Mouse (Mus musculus) hindbrain, embryonic 12.5 days (tissue): ENCODE results near the gene Atrnl1. TPM values are rescaled to one million over a fixed set of nuclear protein-coding genes. Genes with fewer than 3 reads are reported as not detected.
"Not testable (repeated sequence)": the region's sequence is repeated elsewhere in the genome, so short reads cannot be mapped to it uniquely, and the experiment has no call there.

Experiments used
- ATAC-seq: fragments of 200-750 bp; cut with Nextera tagmentation; 2 replicates; pipeline ENCODE4 v1.8.0; 2017; ENCODE audit warnings: moderate TSS enrichment; ENCODE audit not compliant: low FRiP score
- H3K27ac ChIP-seq: fragments of 300-500 bp; sonication (generic); 2 replicates; pipeline ENCODE4 v1.5.1; 2016; ENCODE audit warnings: mild to moderate bottlenecking
- H3K27me3 ChIP-seq: fragments of 300-500 bp; sonication (generic); 2 replicates; pipeline ENCODE4 v1.6.1; 2016; ENCODE audit warnings: mild to moderate bottlenecking
- H3K36me3 ChIP-seq: fragments of 300-500 bp; sonication (generic); 2 replicates; pipeline ENCODE4 v1.6.1; 2016; ENCODE audit warnings: mild to moderate bottlenecking
- H3K4me1 ChIP-seq: fragments of 300-500 bp; sonication (generic); 2 replicates; pipeline ENCODE4 v1.6.1; 2016
- H3K4me2 ChIP-seq: fragments of 300-500 bp; sonication (generic); replicated peaks from 2 replicates; pipeline ENCODE4 v1.6.1; 2016; ENCODE audit warnings: mild to moderate bottlenecking
- H3K4me3 ChIP-seq: fragments of 300-500 bp; sonication (generic); 2 replicates; pipeline ENCODE4 v1.5.1; 2016; ENCODE audit warnings: mild to moderate bottlenecking
- H3K9ac ChIP-seq: fragments of 300-500 bp; sonication (generic); 2 replicates; pipeline ENCODE4 v1.6.1; 2016; ENCODE audit warnings: mild to moderate bottlenecking, moderate library complexity
- H3K9me3 ChIP-seq: fragments of 300-500 bp; sonication (generic); replicated peaks from 2 replicates; pipeline ENCODE4 v1.6.1; 2016; ENCODE audit warnings: mild to moderate bottlenecking
- WGBS: fragments of 180-500 bp; shearing (Covaris S2); methylation state at CpG from one replicate; pipeline ENCODE4 v1.1.7; 2016; 5-methylcytosine and 5-hydroxymethylcytosine counted together
- polyA plus RNA-seq: library from polyadenylated mRNA; unstranded; fragments of >200 nt; fragmentation: Nextera tagmentation; extraction: Ambion mirVana; gene quantifications from 2 replicates; pipeline ENCODE4 v1.2.1, GENCODE M21; 2016

Gene Atrnl1
- polyA plus RNA-seq, 1 experiment from 2014 or later, result 12.4 TPM

DNA sequence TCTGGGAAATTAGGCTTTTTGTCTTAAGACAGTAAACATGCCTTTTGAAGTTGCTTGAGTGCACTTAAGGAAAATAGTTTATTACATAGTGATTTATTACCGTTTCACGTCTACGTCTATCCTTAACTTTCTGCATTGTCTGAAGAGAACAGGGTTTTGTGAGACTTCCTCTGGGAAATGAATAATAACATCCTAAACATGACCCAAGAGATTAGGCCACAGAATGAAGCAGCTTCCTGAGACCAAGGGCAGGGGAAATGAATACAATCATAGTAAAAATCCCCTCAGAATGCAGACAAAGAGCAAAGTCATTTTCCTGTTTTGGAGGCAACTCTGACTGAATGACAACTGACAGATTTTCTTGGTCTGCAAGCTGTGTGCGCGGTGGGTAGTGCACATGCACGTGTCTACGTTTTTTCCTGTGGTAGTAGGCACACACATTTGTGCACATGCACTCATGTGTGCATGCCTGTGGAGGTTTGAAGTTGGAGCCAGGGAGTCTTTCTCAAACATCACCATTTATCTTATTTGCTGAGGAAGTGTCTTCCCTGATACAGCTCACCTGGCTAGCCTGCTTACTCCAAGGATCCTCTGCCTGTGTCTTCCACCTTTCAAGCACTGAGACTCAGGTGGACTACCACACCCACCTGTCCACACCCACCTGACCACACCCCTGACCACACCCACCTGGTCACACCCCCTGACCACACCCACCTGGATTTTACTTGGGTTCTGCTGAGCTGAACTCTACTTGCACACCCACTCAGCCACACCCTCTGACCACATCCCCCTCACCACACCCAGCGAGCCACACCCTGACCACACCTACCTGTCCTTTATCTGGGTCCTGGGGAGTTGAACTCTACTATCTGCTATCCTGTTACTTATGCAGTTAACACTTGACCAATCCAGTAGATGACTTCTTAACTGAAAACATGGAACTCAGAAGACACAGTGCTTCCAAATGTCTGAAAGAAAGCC is 47.6 kb downstream of the Atrnl1 start:
- Histone ChIP-seq H3K27me3 (no peaks in the 10 kb centered on the region), H3K9me3 (no peaks in the 10 kb centered on the region), H3K27ac (no peak overlapping the region), H3K9ac (no peak overlapping the region), H3K4me2 (no peak overlapping the region), H3K4me1 (no peaks in the 10 kb centered on the region), H3K4me3 (no peak overlapping the region), H3K36me3 (peaks cover 12% of the 10 kb centered on the region)
- 85% methylated on average over 8 of the region's 8 CpGs for WGBS
- no peak for ATAC-seq

DNA sequence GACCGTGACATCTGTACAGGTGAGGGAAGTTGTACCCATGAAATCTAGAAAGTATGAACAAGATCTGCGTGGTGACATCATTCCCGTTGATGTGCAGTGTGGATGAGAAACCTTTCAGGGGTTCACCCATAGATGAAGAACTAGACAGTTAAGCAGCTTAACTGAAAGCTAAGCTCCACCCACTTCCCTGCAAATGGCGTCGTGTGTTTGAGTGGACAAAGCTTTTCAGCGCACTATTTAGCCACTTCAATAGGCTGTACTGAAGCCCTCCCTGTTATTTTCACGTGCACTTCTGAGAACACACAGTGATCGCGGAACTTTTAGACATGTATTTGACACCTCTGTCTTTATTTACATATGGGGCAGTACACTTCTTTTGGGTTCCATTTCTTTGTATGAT is 56.2 kb downstream of the Atrnl1 start:
- Histone ChIP-seq H3K9ac (no peak overlapping the region), H3K4me1 (no peaks in the 10 kb centered on the region), H3K4me3 (no peak overlapping the region), H3K36me3 (peaks cover 16% of the 10 kb centered on the region), H3K27me3 (no peaks in the 10 kb centered on the region), H3K4me2 (no peak overlapping the region), H3K9me3 (no peaks in the 10 kb centered on the region), H3K27ac (no peak overlapping the region)
- ATAC-seq, result no peak
- 87% methylated on average over 9 of the region's 9 CpGs for WGBS

DNA sequence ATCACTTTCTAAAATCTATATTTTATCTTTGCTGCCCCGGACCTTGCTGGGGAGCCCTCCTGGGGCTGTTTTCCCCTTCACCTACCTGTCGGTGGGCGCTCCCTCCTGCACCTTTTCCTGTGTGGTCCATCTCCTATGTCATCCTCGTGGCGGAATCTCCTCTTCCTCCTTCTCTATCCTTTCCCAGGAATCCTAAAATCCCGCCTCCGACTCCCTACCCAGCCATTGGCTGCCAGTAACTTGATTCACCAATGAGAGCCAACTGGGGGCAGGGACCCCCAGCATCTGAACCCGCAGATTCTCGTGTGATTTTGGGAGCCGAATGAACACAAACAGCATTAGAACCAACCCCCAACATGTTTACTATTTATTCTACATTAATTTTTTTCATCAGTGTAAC is 57.1 kb downstream of the Atrnl1 start:
- Histone ChIP-seq H3K4me3 (no peak overlapping the region), H3K9ac (no peak overlapping the region), H3K36me3 (peaks cover 16% of the 10 kb centered on the region), H3K4me1 (no peaks in the 10 kb centered on the region), H3K27me3 (no peaks in the 10 kb centered on the region), H3K27ac (no peak overlapping the region), H3K4me2 (no peak overlapping the region), H3K9me3 (no peaks in the 10 kb centered on the region)
- 93% methylated on average over 10 of the region's 10 CpGs for WGBS
- ATAC-seq, result no peak

DNA sequence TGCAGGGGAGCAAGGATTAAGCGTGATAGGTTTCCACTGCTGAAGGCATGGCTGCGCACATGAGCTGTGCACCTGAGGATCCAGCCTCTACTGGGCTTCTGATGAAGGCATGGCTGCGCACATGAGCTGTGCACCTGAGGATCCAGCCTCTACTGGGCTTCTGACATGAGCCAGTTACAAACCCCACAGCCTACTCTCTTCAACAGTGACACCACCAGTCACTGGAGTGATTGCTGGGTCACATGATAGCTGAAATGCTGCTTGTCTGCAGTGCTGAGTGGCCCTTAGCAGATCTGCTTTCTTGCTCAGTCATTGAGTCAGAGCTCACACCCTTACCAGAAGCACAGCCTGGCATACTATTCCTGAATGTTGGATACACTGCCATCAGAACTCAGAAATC is 68.6 kb downstream of the Atrnl1 start:
- Histone ChIP-seq H3K36me3 (no peaks in the 10 kb centered on the region), H3K4me3 (no peak overlapping the region), H3K27me3 (no peaks in the 10 kb centered on the region), H3K9me3 (no peaks in the 10 kb centered on the region), H3K4me1 (no peaks in the 10 kb centered on the region), H3K9ac (no peak overlapping the region), H3K4me2 (no peak overlapping the region), H3K27ac (no peak overlapping the region)
- WGBS, result 92% methylated on average over 3 of the region's 3 CpGs
- ATAC-seq, result no peak

DNA sequence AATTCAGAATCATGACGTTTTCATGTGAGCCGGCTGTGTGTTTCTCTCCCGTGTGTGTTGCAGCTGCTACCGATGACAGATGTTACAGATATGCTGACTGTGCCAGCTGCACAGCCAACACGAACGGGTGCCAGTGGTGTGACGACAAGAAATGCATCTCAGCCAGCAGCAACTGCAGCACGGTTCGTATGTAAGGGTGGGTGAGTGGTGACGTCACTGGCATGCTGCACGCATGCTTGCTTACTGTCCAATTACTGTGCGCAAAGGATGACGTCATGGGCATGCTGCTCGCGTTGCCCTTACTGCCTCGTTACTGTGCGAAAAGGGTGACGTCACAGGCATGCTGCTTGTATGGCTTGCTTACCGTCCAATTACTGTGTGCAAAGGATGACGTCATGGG is 75.8 kb downstream of the Atrnl1 start:
- no peak overlapping the region for H3K9ac ChIP-seq
- H3K27me3 ChIP-seq, result no peaks in the 10 kb centered on the region
- WGBS, result 87% methylated on average over 20 of the region's 20 CpGs
- no peaks in the 10 kb centered on the region for H3K36me3 ChIP-seq
- H3K9me3 ChIP-seq, result no peaks in the 10 kb centered on the region
- H3K4me3 ChIP-seq, result no peak overlapping the region
- no peaks in the 10 kb centered on the region for H3K4me1 ChIP-seq
- no peak overlapping the region for H3K27ac ChIP-seq
- no peak overlapping the region for H3K4me2 ChIP-seq
- no peak for ATAC-seq

DNA sequence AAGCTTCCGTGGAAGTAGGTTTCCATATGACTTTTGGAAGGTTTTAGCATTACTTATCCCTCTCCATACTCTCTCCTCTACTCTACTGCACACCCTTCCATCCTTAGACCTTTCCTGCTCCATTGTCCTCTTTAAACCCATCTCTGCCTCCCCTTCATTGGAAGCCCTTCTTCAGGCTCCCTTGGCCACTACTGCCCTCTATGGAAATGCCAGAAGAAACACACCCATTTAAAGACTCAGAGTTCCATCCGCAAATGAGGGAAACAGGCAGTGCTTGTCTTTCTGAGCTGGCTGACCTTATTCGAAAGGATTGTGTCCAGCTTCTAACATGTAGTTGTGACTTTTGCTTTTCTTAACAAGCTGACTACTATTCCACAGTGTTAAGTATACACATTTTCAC is 81.7 kb downstream of the Atrnl1 start:
- Histone ChIP-seq H3K9ac (no peak overlapping the region), H3K4me2 (no peak overlapping the region), H3K36me3 (peaks cover 27% of the 10 kb centered on the region), H3K4me1 (no peaks in the 10 kb centered on the region), H3K4me3 (no peak overlapping the region), H3K27ac (no peak overlapping the region), H3K9me3 (no peaks in the 10 kb centered on the region), H3K27me3 (no peaks in the 10 kb centered on the region)
- WGBS, result 78% methylated on average over 3 of the region's 3 CpGs
- no peak for ATAC-seq

DNA sequence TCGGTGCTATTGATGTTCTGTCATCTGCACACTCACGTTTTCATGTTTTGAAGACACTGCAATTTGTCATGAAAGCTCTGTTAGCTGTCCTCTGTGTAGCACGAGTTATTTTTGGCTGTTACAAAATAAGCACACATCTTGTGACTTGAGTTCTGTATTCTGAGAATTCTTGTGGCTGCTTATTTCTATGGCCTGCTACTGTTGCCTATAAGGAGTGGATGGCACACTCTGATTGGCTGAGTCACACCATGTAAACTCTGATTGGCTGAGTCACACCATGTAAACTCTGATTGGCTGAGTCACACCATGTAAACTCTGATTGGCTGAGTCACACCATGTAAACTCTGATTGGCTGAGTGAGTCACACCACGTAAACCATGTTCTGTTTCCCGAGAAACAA is 85.9 kb downstream of the Atrnl1 start:
- H3K27ac ChIP-seq, H3K9me3 ChIP-seq, H3K4me2 ChIP-seq, H3K27me3 ChIP-seq, H3K4me1 ChIP-seq, H3K4me3 ChIP-seq, H3K9ac ChIP-seq, ATAC-seq: not testable (repeated sequence)
- peaks cover 28% of the 10 kb centered on the region for H3K36me3 ChIP-seq
- 96% methylated on average over 5 of the region's 5 CpGs for WGBS

DNA sequence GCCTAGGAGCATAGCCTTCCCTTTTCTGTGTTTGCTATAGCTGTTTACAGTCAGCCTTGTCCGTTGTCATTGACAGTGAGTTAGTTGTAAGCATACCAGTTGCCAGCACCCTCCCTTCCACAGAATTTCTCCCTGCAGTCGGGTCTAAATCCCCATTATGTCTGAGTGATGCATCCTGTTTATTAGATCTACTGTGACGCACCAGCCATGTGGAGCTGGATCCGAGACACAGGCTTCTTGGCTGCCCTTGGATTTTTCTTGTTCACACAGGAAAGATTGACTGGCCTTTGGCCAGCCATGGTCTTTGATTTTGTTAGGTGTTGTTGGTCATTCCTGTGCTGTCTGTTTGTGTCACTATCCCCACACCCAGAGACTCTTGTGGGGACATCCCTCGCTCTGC is 102.3 kb downstream of the Atrnl1 start:
- Histone ChIP-seq H3K4me1 (no peaks in the 10 kb centered on the region), H3K4me2 (no peak overlapping the region), H3K4me3 (no peak overlapping the region), H3K27me3 (no peaks in the 10 kb centered on the region), H3K9ac (no peak overlapping the region), H3K9me3 (no peaks in the 10 kb centered on the region), H3K27ac (no peak overlapping the region), H3K36me3 (peaks cover 24% of the 10 kb centered on the region)
- ATAC-seq, result no peak
- 82% methylated on average over 5 of the region's 5 CpGs for WGBS

DNA sequence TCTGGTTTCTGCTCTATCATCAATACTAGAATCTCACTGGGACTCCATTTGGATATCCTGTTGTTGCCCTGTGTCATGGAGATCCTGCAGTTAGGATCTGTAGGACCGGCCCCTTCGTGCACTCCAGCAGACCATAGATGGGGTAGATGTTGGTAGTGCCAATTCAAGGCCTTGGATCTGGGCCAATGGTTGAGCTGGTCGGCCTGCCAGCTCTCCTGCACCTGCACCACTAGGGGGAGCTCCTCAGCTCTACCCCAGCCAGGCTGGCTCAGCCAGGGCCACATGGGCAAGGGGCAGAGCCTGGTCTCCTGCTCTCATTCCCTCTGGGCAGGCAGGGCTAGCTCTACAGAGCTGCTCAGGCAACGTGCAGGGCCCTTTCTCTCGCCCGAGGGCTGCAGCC is 114.1 kb downstream of the Atrnl1 start:
- ATAC-seq, result no peak
- Histone ChIP-seq H3K36me3 (no peaks in the 10 kb centered on the region), H3K9me3 (no peaks in the 10 kb centered on the region), H3K27ac (no peak overlapping the region), H3K4me3 (no peak overlapping the region), H3K9ac (no peak overlapping the region), H3K4me2 (no peak overlapping the region), H3K4me1 (no peaks in the 10 kb centered on the region), H3K27me3 (no peaks in the 10 kb centered on the region)
- 88% methylated on average over 6 of the region's 6 CpGs for WGBS

DNA sequence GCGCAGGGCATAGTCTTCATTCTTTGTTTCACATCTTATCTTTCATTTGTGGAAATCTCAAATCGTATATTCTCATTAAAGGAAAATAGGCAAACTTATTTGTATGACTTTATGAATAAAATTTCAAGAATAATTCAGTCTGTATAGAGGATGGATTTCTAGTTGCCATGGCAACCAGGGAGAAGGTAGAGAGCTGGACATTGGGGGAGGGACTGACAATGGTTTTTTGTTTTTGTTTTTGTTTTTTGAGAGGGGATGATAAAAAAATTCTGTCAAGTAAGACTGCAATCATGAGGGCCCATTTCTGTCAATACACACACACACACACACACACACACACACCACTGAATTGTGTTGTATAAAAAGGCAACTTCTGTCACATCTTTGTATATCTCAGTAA is 114.5 kb downstream of the Atrnl1 start:
- Histone ChIP-seq H3K27ac (no peak overlapping the region), H3K4me2 (no peak overlapping the region), H3K36me3 (no peaks in the 10 kb centered on the region), H3K9me3 (no peaks in the 10 kb centered on the region), H3K4me1 (no peaks in the 10 kb centered on the region), H3K4me3 (no peak overlapping the region), H3K27me3 (no peaks in the 10 kb centered on the region), H3K9ac (no peak overlapping the region)
- WGBS, result 98% methylated on average over 2 of the region's 2 CpGs
- no peak for ATAC-seq

DNA sequence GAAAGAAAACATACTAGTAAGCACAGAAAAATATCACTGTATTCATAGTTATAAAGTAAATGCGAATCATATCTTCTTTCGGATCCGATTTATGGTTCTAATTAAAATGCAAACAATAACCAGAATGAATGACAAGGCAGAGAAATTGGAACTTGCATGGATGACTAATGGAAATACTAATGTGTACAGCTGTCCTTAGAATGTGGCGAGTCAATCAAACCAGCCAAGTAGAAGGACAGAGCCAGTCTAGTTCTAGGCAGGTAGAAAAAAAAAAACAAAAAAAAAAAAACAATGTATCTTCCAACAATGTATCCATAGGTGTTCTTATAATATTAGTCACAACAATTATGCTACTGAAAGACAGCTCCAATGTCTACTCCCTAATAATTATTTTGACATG is 116.2 kb downstream of the Atrnl1 start:
- 92% methylated on average over 4 of the region's 4 CpGs for WGBS
- H3K27me3 ChIP-seq, result no peaks in the 10 kb centered on the region
- no peaks in the 10 kb centered on the region for H3K4me1 ChIP-seq
- no peak overlapping the region for H3K4me3 ChIP-seq
- no peak for ATAC-seq
- no peak overlapping the region for H3K4me2 ChIP-seq
- H3K9me3 ChIP-seq, result no peaks in the 10 kb centered on the region
- no peaks in the 10 kb centered on the region for H3K36me3 ChIP-seq
- no peak overlapping the region for H3K9ac ChIP-seq
- no peak overlapping the region for H3K27ac ChIP-seq

DNA sequence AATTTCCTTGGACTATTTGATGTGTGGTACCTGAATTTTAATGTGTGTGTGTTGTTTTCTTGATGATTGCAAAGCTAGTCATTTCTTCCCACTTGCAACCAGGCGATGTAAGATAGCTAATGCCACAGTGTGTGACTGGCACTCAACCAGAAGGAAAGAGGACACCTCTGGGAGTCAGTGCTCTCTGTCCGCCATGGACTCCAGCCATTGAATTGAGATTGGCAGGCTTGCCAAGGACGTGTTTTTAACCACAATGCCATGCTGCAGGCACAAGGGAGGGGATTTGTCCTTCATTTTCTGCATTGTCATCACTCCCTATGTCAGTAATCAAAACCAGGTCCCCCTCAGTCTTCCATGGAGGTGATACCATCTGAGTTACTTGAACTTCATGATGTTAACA is 126.6 kb downstream of the Atrnl1 start:
- Histone ChIP-seq H3K36me3 (peaks cover 15% of the 10 kb centered on the region), H3K4me1 (no peaks in the 10 kb centered on the region), H3K9me3 (no peaks in the 10 kb centered on the region), H3K9ac (no peak overlapping the region), H3K4me3 (no peak overlapping the region), H3K27ac (no peak overlapping the region), H3K27me3 (no peaks in the 10 kb centered on the region), H3K4me2 (no peak overlapping the region)
- WGBS, result 81% methylated on average over 3 of the region's 3 CpGs
- ATAC-seq, result no peak

DNA sequence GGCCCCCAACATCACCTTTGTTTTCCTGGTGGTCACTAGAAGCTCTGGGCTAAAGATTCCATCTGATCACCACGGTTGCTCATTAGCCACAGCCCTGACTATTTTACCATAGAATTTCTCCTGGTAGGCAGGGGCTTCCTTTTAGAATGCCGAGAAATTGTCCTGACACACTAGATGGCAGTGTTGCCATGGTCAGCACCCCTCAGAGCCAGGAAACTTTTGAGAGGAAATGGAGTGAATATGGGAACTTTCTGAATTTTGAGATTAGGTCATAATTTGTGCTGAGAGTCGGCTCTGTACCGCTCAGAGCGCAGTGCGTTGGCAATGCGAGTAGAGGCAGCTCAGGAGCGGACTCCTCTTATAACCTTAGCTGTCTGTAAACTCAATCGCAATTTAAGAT is 134.7 kb downstream of the Atrnl1 start:
- H3K36me3 ChIP-seq, result 0 out of 2 replicates have a peak, but pooled peaks cover 3% of the 10 kb centered on the region
- WGBS, result 68% methylated on average over 9 of the region's 9 CpGs
- no peak overlapping the region for H3K9ac ChIP-seq
- no peak for ATAC-seq
- H3K27me3 ChIP-seq, result no peaks in the 10 kb centered on the region
- H3K27ac ChIP-seq, result no peak overlapping the region
- no peaks in the 10 kb centered on the region for H3K9me3 ChIP-seq
- no peak overlapping the region for H3K4me3 ChIP-seq
- no peaks in the 10 kb centered on the region for H3K4me1 ChIP-seq
- no peak overlapping the region for H3K4me2 ChIP-seq
